Mouse (Mus musculus) liver, postnatal 0 days (tissue): ENCODE measurements around the gene Trf.

ENCODE experiments used
- CTCF ChIP-seq: sonication (generic); IDR thresholded peaks from 2 replicates; pipeline ENCODE4 v1.5.1; 2016; ENCODE audit warnings: antibody characterized with exemption, low read depth
- EP300 ChIP-seq: IDR thresholded peaks from 2 replicates; pipeline ENCODE4 v1.6.1; 2016; ENCODE audit warnings: antibody characterized with exemption, low read depth, mild to moderate bottlenecking

- TF ChIP-seq CTCF (no peak), EP300 (no peak)
Observed at GRCm38 (mm10) chr9:103186747-103187146, 43.5 kb downstream of the Trf start.
